Mouse (Mus musculus) midbrain, postnatal 0 days (tissue): ENCODE results near the gene Ikbkg. TPM values are rescaled to one million over a fixed set of nuclear protein-coding genes. Genes with fewer than 3 reads are reported as not detected.
A peak's percentile ranks its signal among the peaks of the same experiment; 100 is the strongest.

Experiments used
- ATAC-seq: fragments of 200-750 bp; cut with Nextera tagmentation; 2 replicates; pipeline ENCODE4 v1.8.0; 2017; ENCODE audit warnings: moderate number of reproducible peaks, mild to moderate bottlenecking, moderate TSS enrichment, moderate library complexity; ENCODE audit not compliant: low FRiP score
- DNase-seq: peaks from one replicate; pipeline ENCODE4 v3.0.0-alpha.2; 2015; ENCODE audit warnings: low spot score
- H3K27ac ChIP-seq: fragments of 300-500 bp; sonication (generic); 2 replicates; pipeline ENCODE4 v1.5.1; 2014; ENCODE audit warnings: low read depth, mild to moderate bottlenecking, low read length, mixed read lengths
- H3K27me3 ChIP-seq: fragments of 300-500 bp; sonication (generic); 2 replicates; pipeline ENCODE4 v1.6.1; 2014; ENCODE audit warnings: low read length, control low read depth, mixed read lengths; ENCODE audit not compliant: insufficient read depth
- H3K36me3 ChIP-seq: fragments of 300-500 bp; sonication (generic); 2 replicates; pipeline ENCODE4 v1.6.1; 2014; ENCODE audit warnings: low read length, control low read depth, mixed read lengths; ENCODE audit not compliant: insufficient read depth
- H3K4me1 ChIP-seq: fragments of 300-500 bp; sonication (generic); 2 replicates; pipeline ENCODE4 v1.6.1; 2014; ENCODE audit warnings: mild to moderate bottlenecking, control low read depth, antibody characterized with exemption, low read length, mixed read lengths; ENCODE audit not compliant: insufficient read depth
- H3K4me2 ChIP-seq: fragments of 300-500 bp; sonication (generic); 2 replicates; pipeline ENCODE4 v1.6.1; 2014; ENCODE audit warnings: low read depth, mild to moderate bottlenecking, low read length, mixed read lengths; ENCODE audit not compliant: poor library complexity, severe bottlenecking
- H3K4me3 ChIP-seq: fragments of 300-500 bp; sonication (generic); 2 replicates; pipeline ENCODE4 v1.5.1; 2014; ENCODE audit warnings: low read depth, mild to moderate bottlenecking, low read length, moderate library complexity
- H3K9ac ChIP-seq: fragments of 300-500 bp; sonication (generic); replicated peaks from 2 replicates; pipeline ENCODE4 v1.6.1; 2014; ENCODE audit warnings: mild to moderate bottlenecking, low read length, moderate library complexity, mixed read lengths; ENCODE audit not compliant: poor library complexity, severe bottlenecking
- H3K9me3 ChIP-seq: fragments of 300-500 bp; sonication (generic); 2 replicates; pipeline ENCODE4 v1.6.1; 2016; ENCODE audit warnings: low read length, control low read depth
- CTCF ChIP-seq: IDR thresholded peaks from 2 replicates; pipeline ENCODE4 v1.5.1; 2016; ENCODE audit warnings: antibody characterized with exemption, mild to moderate bottlenecking
- WGBS: fragments of 180-500 bp; shearing (Covaris S2); extraction: QIAGEN DNeasy Blood & Tissue Kit; methylation state at CpG from one replicate; pipeline ENCODE4 v1.1.7; 2014; 5-methylcytosine and 5-hydroxymethylcytosine counted together
- polyA plus RNA-seq: library from polyadenylated mRNA; unstranded; fragments of >200 nt; fragmentation: Nextera tagmentation; extraction: Ambion mirVana; gene quantifications from 2 replicates; pipeline ENCODE4 v1.2.1, GENCODE M21; 2015
- total RNA-seq: library from RNA; depleted of rRNA; stranded (reverse); fragments of >200 nt; gene quantifications from 2 replicates; pipeline ENCODE4 v1.2.3, GENCODE M21; 2014

Gene Ikbkg
- total and polyA plus RNA-seq, 2 experiments from 2014 or later: 11.5 to 20.4 TPM

GRCm38 (mm10) chrX:74408340-74408739, 15.2 kb downstream of the Ikbkg start:
- WGBS: 42% methylated on average over 2 of the region's 2 CpGs
- Histone ChIP-seq H3K27me3 (no peaks in the 10 kb centered on the region), H3K9me3 (no peaks in the 10 kb centered on the region), H3K4me3 (no peak overlapping the region), H3K9ac (no peak overlapping the region), H3K4me1 (no peaks in the 10 kb centered on the region), H3K4me2 (no peak overlapping the region), H3K36me3 (no peaks in the 10 kb centered on the region), H3K27ac (no peak overlapping the region)
- TF ChIP-seq CTCF: no peak
- ATAC-seq (no peak), DNase-seq (no peak)

GRCm38 (mm10) chrX:74413377-74413776, 20.3 kb downstream of the Ikbkg start:
- Histone ChIP-seq H3K4me2 (no peak overlapping the region), H3K4me3 (no peak overlapping the region), H3K9me3 (no peaks in the 10 kb centered on the region), H3K27me3 (no peaks in the 10 kb centered on the region), H3K27ac (no peak overlapping the region), H3K9ac (no peak overlapping the region), H3K4me1 (no peaks in the 10 kb centered on the region), H3K36me3 (no peaks in the 10 kb centered on the region)
- peak; percentile 96 for TF ChIP-seq CTCF
- DNase-seq (peak; percentile 81), ATAC-seq (peak; percentile 85)

GRCm38 (mm10) chrX:74424443-74424842, 31.4 kb downstream of the Ikbkg start:
- Histone ChIP-seq H3K36me3 (no peaks in the 10 kb centered on the region), H3K27me3 (no peaks in the 10 kb centered on the region), H3K9me3 (no peaks in the 10 kb centered on the region), H3K4me2 (no peak overlapping the region), H3K4me1 (no peaks in the 10 kb centered on the region), H3K9ac (no peak overlapping the region), H3K27ac (no peak overlapping the region), H3K4me3 (no peak overlapping the region)
- ATAC-seq: no peak
- DNase-seq: no peak
- TF ChIP-seq CTCF: no peak

GRCm38 (mm10) chrX:74425195-74425594, 32.1 kb downstream of the Ikbkg start:
- Histone ChIP-seq H3K4me3 (no peak overlapping the region), H3K27me3 (no peaks in the 10 kb centered on the region), H3K9me3 (no peaks in the 10 kb centered on the region), H3K4me1 (no peaks in the 10 kb centered on the region), H3K4me2 (no peak overlapping the region), H3K27ac (no peak overlapping the region), H3K36me3 (no peaks in the 10 kb centered on the region), H3K9ac (no peak overlapping the region)
- DNase-seq (no peak), ATAC-seq (no peak)
- WGBS: 88% methylated on average over 4 of the region's 4 CpGs
- TF ChIP-seq CTCF: no peak

GRCm38 (mm10) chrX:74426256-74426655, 33.2 kb downstream of the Ikbkg start:
- 85% methylated on average over 1 of the region's 1 CpGs for WGBS
- no peaks in the 10 kb centered on the region for H3K36me3 ChIP-seq
- no peak overlapping the region for H3K9ac ChIP-seq
- no peak for TF ChIP-seq CTCF
- no peaks in the 10 kb centered on the region for H3K27me3 ChIP-seq
- H3K4me2 ChIP-seq: no peak overlapping the region
- no peak for DNase-seq
- no peak for ATAC-seq
- H3K4me3 ChIP-seq: no peak overlapping the region
- H3K9me3 ChIP-seq: no peaks in the 10 kb centered on the region
- H3K4me1 ChIP-seq: no peaks in the 10 kb centered on the region
- no peak overlapping the region for H3K27ac ChIP-seq

- DNase-seq (no peak), ATAC-seq (no peak)
- TF ChIP-seq CTCF: no peak
- no peaks in the 10 kb centered on the region for H3K4me1 ChIP-seq
- 78% methylated on average over 3 of the region's 3 CpGs for WGBS
- no peak overlapping the region for H3K27ac ChIP-seq
- no peaks in the 10 kb centered on the region for H3K9me3 ChIP-seq
- H3K4me2 ChIP-seq: no peak overlapping the region
- H3K27me3 ChIP-seq: no peaks in the 10 kb centered on the region
- no peak overlapping the region for H3K9ac ChIP-seq
- H3K36me3 ChIP-seq: no peaks in the 10 kb centered on the region
- no peak overlapping the region for H3K4me3 ChIP-seq
Observed at GRCm38 (mm10) chrX:74427116-74427515, 34.0 kb downstream of the Ikbkg start.
